Mouse (Mus musculus) olfactory bulb, adult 2 months (tissue): Measurements from ENCODE around the gene Zfp106.

ENCODE experiments used
- CTCF ChIP-seq: fragments of 200-500 bp; IDR thresholded peaks from 2 replicates; pipeline ENCODE4 v1.5.1; 2012; ENCODE audit warnings: low read depth, mild to moderate bottlenecking, low read length, moderate library complexity; ENCODE audit not compliant: insufficient read depth
- POLR2A ChIP-seq: fragments of 200-500 bp; IDR thresholded peaks from 2 replicates; pipeline ENCODE4 v1.6.1; 2012; ENCODE audit warnings: mild to moderate bottlenecking, low read depth, low read length, moderate library complexity; ENCODE audit not compliant: insufficient read depth

- TF ChIP-seq POLR2A = no peak
- TF ChIP-seq CTCF = no peak
Measured at GRCm38 (mm10) chr2:120496511-120496910, 67.1 kb downstream of the Zfp106 start.
